Mouse (Mus musculus): ENCODE data around the gene Wwox. TPM values are rescaled to one million over a fixed set of nuclear protein-coding genes. Genes with fewer than 3 reads are reported as not detected.
A peak's percentile ranks its signal among the peaks of the same experiment; 100 is the strongest.

The Wwox gene
- polyA plus RNA-seq, 1 experiment from 2014 or later = 12.9 TPM

DNA sequence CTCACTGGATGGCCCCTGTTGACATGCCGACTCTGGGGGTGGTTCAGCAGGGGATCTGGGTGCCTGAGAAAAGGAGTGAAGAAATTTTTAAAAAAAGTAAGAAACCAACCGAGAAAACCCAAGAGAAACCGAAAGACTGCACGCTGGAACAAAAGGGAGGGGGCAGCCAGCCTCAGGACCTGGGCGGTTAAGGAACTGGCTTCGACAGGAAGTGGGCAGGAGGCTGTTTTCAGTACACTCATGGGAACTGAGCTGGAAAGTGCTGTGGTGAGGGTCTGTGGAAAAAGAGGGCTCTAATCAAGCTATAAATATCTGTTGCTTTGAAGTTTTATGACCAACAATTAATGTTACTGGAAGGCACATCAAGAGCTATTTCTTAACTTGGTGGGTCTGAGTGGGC is 794.6 kb downstream of the Wwox start:
- H3K27ac ChIP-seq (replicated peaks; ENCODE audit: low read depth, low read length) = no peak overlapping the region
- H3K4me1 ChIP-seq (ENCODE audit: control insufficient read depth, insufficient read depth, low read length) = peaks cover 8% of the 10 kb centered on the region; the same call in 1 of the 2 replicates
- ATAC-seq (ENCODE audit: low FRiP score, low TSS enrichment) (no peak), DNase-seq (no peak)
- H3K9me3 ChIP-seq (ENCODE audit: control insufficient read depth, low read length) = no peaks in the 10 kb centered on the region
- H3K4me3 ChIP-seq (replicated peaks; ENCODE audit: low read depth, low read length) = no peak overlapping the region
- WGBS = 92% methylated on average over 6 of the region's 6 CpGs
- H3K36me3 ChIP-seq (ENCODE audit: control insufficient read depth, insufficient read depth, low read length) = no peaks in the 10 kb centered on the region
- no peak overlapping the region for H3K4me2 ChIP-seq (ENCODE audit: low read length)
- no peak overlapping the region for H3K9ac ChIP-seq (replicated peaks; ENCODE audit: low read length)
- H3K27me3 ChIP-seq (ENCODE audit: control insufficient read depth, insufficient read depth, low read length) = no peaks in the 10 kb centered on the region

DNA sequence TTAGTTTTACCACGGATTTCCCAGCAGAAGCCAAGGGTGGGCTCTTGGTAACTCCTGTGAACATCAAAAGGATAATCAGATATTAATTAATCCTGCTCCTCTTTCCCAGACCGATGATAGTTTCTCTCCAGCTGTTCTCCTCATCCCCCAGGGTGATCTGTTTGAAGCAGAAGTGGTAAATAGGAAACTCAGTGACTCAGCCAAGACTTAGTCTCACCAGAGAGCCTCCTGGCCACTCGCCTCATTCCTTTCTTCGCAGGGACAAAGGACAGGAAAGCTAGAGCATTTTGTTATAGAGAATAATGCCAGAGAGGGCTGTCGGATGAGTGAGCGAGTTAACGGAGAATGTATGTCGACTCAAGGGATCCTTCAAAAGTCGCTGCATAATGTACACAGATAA is 798.1 kb downstream of the Wwox start:
- DNase-seq (peak; percentile 47), ATAC-seq (ENCODE audit: low FRiP score, low TSS enrichment) (no peak)
- Histone ChIP-seq H3K27me3 (ENCODE audit: control insufficient read depth, insufficient read depth, low read length) (no peaks in the 10 kb centered on the region), H3K4me1 (ENCODE audit: control insufficient read depth, insufficient read depth, low read length) (peaks cover 8% of the 10 kb centered on the region; the same call in 1 of the 2 replicates), H3K4me2 (ENCODE audit: low read length) (no peak overlapping the region), H3K9ac (replicated peaks; ENCODE audit: low read length) (no peak overlapping the region), H3K36me3 (ENCODE audit: control insufficient read depth, insufficient read depth, low read length) (no peaks in the 10 kb centered on the region), H3K9me3 (ENCODE audit: control insufficient read depth, low read length) (no peaks in the 10 kb centered on the region), H3K4me3 (replicated peaks; ENCODE audit: low read depth, low read length) (no peak overlapping the region), H3K27ac (replicated peaks; ENCODE audit: low read depth, low read length) (no peak overlapping the region)
- 14% methylated on average over 9 of the region's 9 CpGs for WGBS

DNA sequence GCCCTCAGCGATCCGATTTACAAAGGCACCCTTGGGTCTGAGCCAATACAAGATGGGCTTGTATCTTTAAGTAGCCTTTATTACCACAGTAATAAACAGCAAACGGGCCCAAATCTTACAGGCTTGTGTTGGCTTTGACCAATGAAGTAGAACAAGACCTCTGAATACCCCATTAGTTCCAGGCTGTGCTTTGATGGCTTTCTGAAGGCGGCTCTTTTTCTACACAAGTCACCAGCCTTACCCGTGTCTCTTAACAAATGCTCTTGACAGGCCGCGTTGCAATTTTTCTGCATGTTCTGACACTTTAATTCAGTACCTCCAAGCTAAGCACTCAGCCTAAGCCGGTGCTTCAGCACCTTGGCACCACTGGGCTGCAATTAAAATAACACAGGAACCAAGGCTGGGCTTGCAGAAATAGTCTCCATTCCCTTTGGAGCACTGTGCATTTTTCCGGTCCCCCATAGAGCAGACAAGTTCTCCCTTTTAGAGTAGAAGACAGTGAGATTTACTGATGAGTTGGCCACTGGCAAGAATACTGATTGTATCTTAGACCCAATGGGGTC is 804.1 kb downstream of the Wwox start:
- WGBS = 11% methylated on average over 9 of the region's 9 CpGs
- H3K4me3 ChIP-seq (replicated peaks; ENCODE audit: low read depth, low read length) = no peak overlapping the region
- H3K9me3 ChIP-seq (ENCODE audit: control insufficient read depth, low read length) = no peaks in the 10 kb centered on the region
- H3K36me3 ChIP-seq (ENCODE audit: control insufficient read depth, insufficient read depth, low read length) = no peaks in the 10 kb centered on the region
- H3K4me1 ChIP-seq (ENCODE audit: control insufficient read depth, insufficient read depth, low read length) = 0 out of 2 replicates have a peak, but pooled peaks cover 3% of the 10 kb centered on the region
- H3K9ac ChIP-seq (replicated peaks; ENCODE audit: low read length) = no peak overlapping the region
- DNase-seq (peak; percentile 40), ATAC-seq (ENCODE audit: low FRiP score, low TSS enrichment) (no peak)
- H3K27ac ChIP-seq (replicated peaks; ENCODE audit: low read depth, low read length) = no peak overlapping the region
- 0 out of 2 replicates have a peak, but pooled peaks cover 3% of the 10 kb centered on the region for H3K27me3 ChIP-seq (ENCODE audit: control insufficient read depth, insufficient read depth, low read length)
- H3K4me2 ChIP-seq (ENCODE audit: low read length) = no peak overlapping the region

DNA sequence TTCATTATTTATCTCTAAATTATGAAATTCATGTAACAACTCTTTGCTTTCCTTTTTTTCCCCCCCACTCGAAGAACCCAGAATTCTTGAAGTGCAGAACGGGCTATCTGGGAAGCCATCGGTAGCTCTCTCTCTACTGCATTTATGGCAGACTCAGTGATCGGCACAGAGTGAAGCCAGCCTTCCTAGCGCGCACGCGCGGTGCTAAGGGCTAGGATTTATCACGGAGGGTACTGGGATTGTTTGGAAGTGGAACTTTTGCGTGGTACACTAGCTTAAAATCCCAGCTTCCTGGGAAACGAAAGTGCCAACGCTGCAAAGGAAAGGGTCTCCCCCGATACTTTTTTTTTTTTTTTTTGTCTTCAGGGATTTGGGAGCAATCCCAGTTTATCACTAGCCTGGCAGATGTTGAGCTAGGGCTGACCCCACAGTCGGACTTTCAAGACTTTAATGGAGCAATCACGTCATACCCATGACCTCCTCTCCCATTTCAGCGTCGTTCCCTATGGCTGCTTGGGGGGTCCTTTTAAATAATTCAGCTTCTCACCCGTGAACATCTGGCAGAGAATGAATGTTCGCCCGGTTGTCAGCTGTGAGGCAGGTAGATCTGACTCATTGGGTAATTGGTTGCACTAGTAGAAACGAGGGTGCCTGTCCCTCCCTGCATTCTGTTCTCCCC is 810.4 kb downstream of the Wwox start:
- H3K27ac ChIP-seq (replicated peaks; ENCODE audit: low read depth, low read length) = no peak overlapping the region
- H3K9me3 ChIP-seq (ENCODE audit: control insufficient read depth, low read length) = no peaks in the 10 kb centered on the region
- H3K4me3 ChIP-seq (replicated peaks; ENCODE audit: low read depth, low read length) = no peak overlapping the region
- peak; percentile 53 for DNase-seq
- ATAC-seq (ENCODE audit: low FRiP score, low TSS enrichment) = no peak
- no peak overlapping the region for H3K9ac ChIP-seq (replicated peaks; ENCODE audit: low read length)
- WGBS = 34% methylated on average over 22 of the region's 22 CpGs
- H3K4me2 ChIP-seq (ENCODE audit: low read length) = peak overlapping the region; percentile 25
- H3K36me3 ChIP-seq (ENCODE audit: control insufficient read depth, insufficient read depth, low read length) = no peaks in the 10 kb centered on the region
- H3K27me3 ChIP-seq (ENCODE audit: control insufficient read depth, insufficient read depth, low read length) = 0 out of 2 replicates have a peak, but pooled peaks cover 3% of the 10 kb centered on the region
- no peaks in the 10 kb centered on the region for H3K4me1 ChIP-seq (ENCODE audit: control insufficient read depth, insufficient read depth, low read length)

DNA sequence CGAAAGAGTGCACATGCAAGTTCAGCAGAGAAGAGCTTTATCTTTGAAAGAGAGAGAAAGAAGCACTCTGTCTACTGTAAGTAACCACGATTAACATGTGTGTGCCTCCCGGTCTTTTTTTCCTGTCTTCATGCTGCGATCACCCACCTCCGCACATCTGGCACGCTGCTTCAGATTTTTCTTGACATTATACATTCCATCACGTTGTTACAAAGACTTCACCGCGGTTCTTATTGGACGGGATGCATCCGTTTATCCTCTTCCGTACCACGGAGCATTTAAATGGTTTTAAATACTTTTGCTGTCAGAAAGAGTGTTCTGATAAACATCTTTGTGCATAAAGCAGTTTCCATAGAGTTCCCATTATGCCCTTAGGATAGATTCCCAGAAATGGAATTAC is 816.1 kb downstream of the Wwox start:
- WGBS = 84% methylated on average over 13 of the region's 13 CpGs
- Histone ChIP-seq H3K4me2 (ENCODE audit: low read length) (no peak overlapping the region), H3K4me1 (ENCODE audit: control insufficient read depth, insufficient read depth, low read length) (no peaks in the 10 kb centered on the region), H3K27me3 (ENCODE audit: control insufficient read depth, insufficient read depth, low read length) (no peaks in the 10 kb centered on the region), H3K9me3 (ENCODE audit: control insufficient read depth, low read length) (no peaks in the 10 kb centered on the region), H3K4me3 (replicated peaks; ENCODE audit: low read depth, low read length) (no peak overlapping the region), H3K27ac (replicated peaks; ENCODE audit: low read depth, low read length) (no peak overlapping the region), H3K36me3 (ENCODE audit: control insufficient read depth, insufficient read depth, low read length) (no peaks in the 10 kb centered on the region), H3K9ac (replicated peaks; ENCODE audit: low read length) (no peak overlapping the region)
- DNase-seq = no peak
- no peak for ATAC-seq (ENCODE audit: low FRiP score, low TSS enrichment)

DNA sequence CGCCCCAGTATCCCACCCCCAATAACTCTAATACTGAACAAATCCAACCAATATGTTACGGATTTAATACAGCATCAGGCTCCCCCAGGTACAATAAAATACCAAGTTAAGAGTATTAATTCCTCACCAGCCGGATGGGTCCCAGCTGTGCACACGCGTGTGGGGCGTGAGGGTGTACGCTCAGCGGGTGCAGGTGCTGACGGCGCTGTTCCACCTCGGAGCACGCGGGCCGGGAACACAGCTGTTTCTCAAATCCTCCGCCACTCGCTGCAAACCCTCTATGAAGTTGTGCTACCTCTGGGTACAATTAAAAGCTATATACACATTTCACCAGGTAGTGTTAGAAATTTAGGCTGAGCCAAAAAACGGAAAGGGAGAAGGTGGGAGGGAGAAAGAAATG is 818.0 kb downstream of the Wwox start:
- no peaks in the 10 kb centered on the region for H3K4me1 ChIP-seq (ENCODE audit: control insufficient read depth, insufficient read depth, low read length)
- 92% methylated on average over 17 of the region's 17 CpGs for WGBS
- no peak for DNase-seq
- no peaks in the 10 kb centered on the region for H3K36me3 ChIP-seq (ENCODE audit: control insufficient read depth, insufficient read depth, low read length)
- no peak overlapping the region for H3K9ac ChIP-seq (replicated peaks; ENCODE audit: low read length)
- no peak for ATAC-seq (ENCODE audit: low FRiP score, low TSS enrichment)
- no peaks in the 10 kb centered on the region for H3K9me3 ChIP-seq (ENCODE audit: control insufficient read depth, low read length)
- no peak overlapping the region for H3K27ac ChIP-seq (replicated peaks; ENCODE audit: low read depth, low read length)
- no peak overlapping the region for H3K4me2 ChIP-seq (ENCODE audit: low read length)
- H3K4me3 ChIP-seq (replicated peaks; ENCODE audit: low read depth, low read length) = no peak overlapping the region
- no peaks in the 10 kb centered on the region for H3K27me3 ChIP-seq (ENCODE audit: control insufficient read depth, insufficient read depth, low read length)

DNA sequence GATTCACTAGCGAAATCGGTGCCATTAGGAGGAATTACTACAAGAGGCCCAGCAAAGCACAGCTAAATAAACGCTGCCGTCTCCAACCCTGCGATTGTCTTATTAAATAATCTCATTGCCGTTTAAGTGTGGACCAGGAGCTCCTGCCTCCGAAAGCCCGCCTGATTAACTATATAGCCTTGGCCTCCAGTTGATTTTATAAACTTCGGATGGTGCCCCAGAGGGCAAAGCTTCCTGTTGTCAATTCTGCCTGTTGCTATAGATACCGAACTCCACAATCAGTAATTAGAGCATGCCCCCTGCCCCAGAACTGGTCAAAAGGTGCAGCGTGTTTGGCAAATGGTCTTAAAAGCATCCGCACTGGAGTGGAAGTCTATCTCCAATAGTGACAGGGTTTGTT is 820.4 kb downstream of the Wwox start:
- Histone ChIP-seq H3K4me3 (replicated peaks; ENCODE audit: low read depth, low read length) (no peak overlapping the region), H3K9ac (replicated peaks; ENCODE audit: low read length) (no peak overlapping the region), H3K27me3 (ENCODE audit: control insufficient read depth, insufficient read depth, low read length) (no peaks in the 10 kb centered on the region), H3K9me3 (ENCODE audit: control insufficient read depth, low read length) (no peaks in the 10 kb centered on the region), H3K36me3 (ENCODE audit: control insufficient read depth, insufficient read depth, low read length) (no peaks in the 10 kb centered on the region), H3K4me2 (ENCODE audit: low read length) (no peak overlapping the region), H3K27ac (replicated peaks; ENCODE audit: low read depth, low read length) (no peak overlapping the region), H3K4me1 (ENCODE audit: control insufficient read depth, insufficient read depth, low read length) (no peaks in the 10 kb centered on the region)
- WGBS = 55% methylated on average over 12 of the region's 12 CpGs
- ATAC-seq (ENCODE audit: low FRiP score, low TSS enrichment) (no peak), DNase-seq (peak; percentile 30)

DNA sequence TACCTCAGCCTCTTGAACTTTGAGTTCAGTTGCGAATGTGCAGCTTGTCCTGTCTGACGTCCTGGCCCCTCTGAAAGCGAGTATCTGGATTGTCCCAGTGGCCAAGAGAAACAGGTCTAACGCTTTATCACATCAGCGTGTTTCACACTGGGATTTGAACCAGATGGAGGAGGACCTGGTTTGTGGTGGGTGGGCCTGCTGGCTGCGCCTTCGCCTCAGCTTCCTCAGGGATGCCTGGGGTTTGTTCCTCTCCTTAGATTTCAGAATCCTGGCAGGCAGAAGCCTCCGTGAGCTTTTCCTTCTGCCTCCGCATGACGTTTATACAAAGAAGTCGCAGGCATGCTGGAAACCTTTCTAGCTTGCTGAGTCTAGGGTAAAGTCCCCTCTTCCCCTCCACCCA is 827.7 kb downstream of the Wwox start:
- Histone ChIP-seq H3K27me3 (ENCODE audit: control insufficient read depth, insufficient read depth, low read length) (no peaks in the 10 kb centered on the region), H3K9me3 (ENCODE audit: control insufficient read depth, low read length) (no peaks in the 10 kb centered on the region), H3K36me3 (ENCODE audit: control insufficient read depth, insufficient read depth, low read length) (no peaks in the 10 kb centered on the region), H3K27ac (replicated peaks; ENCODE audit: low read depth, low read length) (no peak overlapping the region), H3K4me2 (ENCODE audit: low read length) (no peak overlapping the region), H3K9ac (replicated peaks; ENCODE audit: low read length) (no peak overlapping the region), H3K4me3 (replicated peaks; ENCODE audit: low read depth, low read length) (no peak overlapping the region), H3K4me1 (ENCODE audit: control insufficient read depth, insufficient read depth, low read length) (no peaks in the 10 kb centered on the region)
- no peak for DNase-seq
- WGBS = 82% methylated on average over 11 of the region's 11 CpGs
- no peak for ATAC-seq (ENCODE audit: low FRiP score, low TSS enrichment)

DNA sequence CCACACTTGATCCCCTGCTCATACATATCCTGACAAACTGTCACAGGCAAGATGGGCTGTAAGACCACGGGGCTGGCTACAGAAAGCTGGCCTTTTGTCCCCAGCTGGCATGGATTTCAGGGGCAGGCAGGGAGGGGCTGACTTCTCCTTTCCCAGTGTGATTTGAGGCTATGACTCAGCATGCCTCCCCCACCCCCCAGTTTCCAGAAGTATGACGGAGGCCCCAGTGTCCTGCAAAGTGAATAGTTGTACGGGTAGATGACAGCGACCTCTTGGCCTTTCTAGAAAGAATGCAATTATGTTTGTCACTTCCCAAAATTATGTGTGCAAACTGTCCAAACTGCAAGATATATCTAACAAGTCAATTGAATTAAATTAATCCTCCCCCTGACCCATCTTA is 830.1 kb downstream of the Wwox start:
- Histone ChIP-seq H3K9me3 (ENCODE audit: control insufficient read depth, low read length) (no peaks in the 10 kb centered on the region), H3K36me3 (ENCODE audit: control insufficient read depth, insufficient read depth, low read length) (no peaks in the 10 kb centered on the region), H3K27me3 (ENCODE audit: control insufficient read depth, insufficient read depth, low read length) (no peaks in the 10 kb centered on the region), H3K9ac (replicated peaks; ENCODE audit: low read length) (no peak overlapping the region), H3K4me2 (ENCODE audit: low read length) (no peak overlapping the region), H3K4me3 (replicated peaks; ENCODE audit: low read depth, low read length) (no peak overlapping the region), H3K4me1 (ENCODE audit: control insufficient read depth, insufficient read depth, low read length) (no peaks in the 10 kb centered on the region), H3K27ac (replicated peaks; ENCODE audit: low read depth, low read length) (no peak overlapping the region)
- DNase-seq (no peak), ATAC-seq (ENCODE audit: low FRiP score, low TSS enrichment) (no peak)
- WGBS = 42% methylated on average over 4 of the region's 4 CpGs
